Mouse (Mus musculus) ES-E14 (cell line): ENCODE measurements around the gene Taf5l.

Experiments used
- CHD2 ChIP-seq: IDR thresholded peaks from 2 replicates; pipeline ENCODE4 v1.6.1; 2014; ENCODE audit warnings: mild to moderate bottlenecking, low read depth, low read length, inconsistent platforms
- HCFC1 ChIP-seq: IDR thresholded peaks from 2 replicates; pipeline ENCODE4 v1.6.1; 2012; ENCODE audit warnings: low read length, inconsistent platforms, borderline replicate concordance; ENCODE audit not compliant: insufficient read depth
- MAFK ChIP-seq: IDR thresholded peaks from 2 replicates; pipeline ENCODE4 v1.6.1; 2014; ENCODE audit warnings: mild to moderate bottlenecking, low read depth, low read length, inconsistent platforms; ENCODE audit not compliant: insufficient read depth
- ZC3H11A ChIP-seq: IDR thresholded peaks from 2 replicates; pipeline ENCODE4 v1.6.1; 2012; ENCODE audit warnings: low read depth, mild to moderate bottlenecking, inconsistent platforms, low read length, borderline replicate concordance
- ZNF384 ChIP-seq: IDR thresholded peaks from 2 replicates; pipeline ENCODE4 v1.6.1; 2012; ENCODE audit warnings: low read depth, low read length, inconsistent platforms

DNA sequence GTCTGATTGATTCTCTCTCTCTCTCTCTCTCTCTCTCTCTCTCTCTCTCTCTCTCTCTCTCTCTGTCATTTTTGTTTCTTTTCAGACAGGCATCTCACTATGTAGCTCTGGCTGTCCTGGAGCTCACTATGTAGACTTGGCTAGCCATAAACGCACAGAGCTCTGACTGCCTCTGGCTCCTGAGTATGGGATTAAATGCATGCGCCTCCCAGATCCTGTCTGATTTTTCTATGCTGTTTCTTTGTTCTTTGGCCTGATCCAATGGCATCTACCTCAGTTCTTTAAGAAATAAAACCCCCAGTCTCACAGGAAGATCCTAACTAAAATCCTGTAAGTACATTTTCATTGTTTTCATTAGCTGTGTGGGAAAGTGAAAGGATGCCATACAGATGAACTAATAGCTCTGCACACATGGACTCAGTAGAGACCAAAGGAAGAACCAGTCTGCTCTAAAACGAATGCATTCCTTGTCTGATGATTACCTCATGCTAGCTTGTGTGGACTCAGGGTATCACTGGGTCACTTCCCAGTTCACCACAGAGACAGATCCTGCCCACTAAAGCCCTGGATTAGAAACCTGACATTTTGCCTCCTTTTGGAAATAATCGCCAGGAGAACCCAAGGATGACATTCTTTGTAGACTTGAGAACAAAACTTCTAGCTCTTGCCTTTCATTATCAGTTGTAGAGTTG is 46.0 kb upstream of the Taf5l start:
- TF ChIP-seq ZC3H11A (no peak), MAFK (no peak), HCFC1 (no peak), ZNF384 (no peak), CHD2 (no peak)
